In genomic region chr5:135010320-135010709, GRCm38 (mm10) we compare ENCODE assay signal across 10 mouse cellular contexts. TPM values are rescaled to one million over a fixed set of nuclear protein-coding genes. Genes with fewer than 3 reads are reported as not detected.
DNase-seq lines count a peak whose midpoint lies in the region; ATAC-seq and TF ChIP-seq lines count a peak whose summit lies in the region.
"Had no signal": no experiment of that assay in that cellular context is flagged by ENCODE, and none has a peak within 500 bp of the region (broad histone marks: within the 10 kb centered on the region; RNA-seq: fewer than 3 reads in every experiment).

No protein-coding gene starts in this region.

- no peak for TF ChIP-seq EP300 in liver, embryonic 14.5 days (IDR thresholded peaks at IDR 0.05; ENCODE audit: low read depth)

- no peak overlapping the region for H3K27ac ChIP-seq in forebrain, embryonic 14.5 days (ENCODE audit: low read depth, low read length)
- H3K27ac ChIP-seq in liver, embryonic 14.5 days = peak overlapping the region; percentile 86

- H3K36me3 ChIP-seq in forebrain, embryonic 14.5 days (ENCODE audit: control insufficient read depth, insufficient read depth, low read length) = no peaks in the 10 kb centered on the region
- no peaks in the 10 kb centered on the region for H3K36me3 ChIP-seq in liver, embryonic 14.5 days (replicated peaks; ENCODE audit: control insufficient read depth, insufficient read depth, low read depth)

- peak overlapping the region; percentile 65 for H3K9ac ChIP-seq in forebrain, embryonic 14.5 days (ENCODE audit: low read length)
- peak overlapping the region; percentile 71 for H3K9ac ChIP-seq in liver, embryonic 14.5 days (replicated peaks)

- no peak for TF ChIP-seq CTCF in liver, embryonic 14.5 days (IDR thresholded peaks at IDR 0.05; ENCODE audit: low read depth)

- H3K9me3 ChIP-seq in forebrain, embryonic 14.5 days (replicated peaks; ENCODE audit: control insufficient read depth, low read length) = no peaks in the 10 kb centered on the region
- H3K9me3 ChIP-seq in liver, embryonic 14.5 days (ENCODE audit: control insufficient read depth, low read length) = no peaks in the 10 kb centered on the region

- peak; percentile 94 for DNase-seq in heart, adult 11 months
- DNase-seq in heart, postnatal 10 days = no peak
- DNase-seq in CD4-positive helper T cell, adult 2 months (ENCODE audit: low read depth, low spot score) = peak; percentile 33
- DNase-seq in forebrain, embryonic 14.5 days (ENCODE audit: low spot score) = no peak
- no peak for DNase-seq in liver, embryonic 14.5 days (ENCODE audit: low read depth in 3 of 3, low spot score in 3 of 3)
- DNase-seq in adrenal gland, adult 8-10 months = no peak
- no peak for DNase-seq in frontal cortex, postnatal 14 days (ENCODE audit: low spot score in 2 of 2)

- intact Hi-C loops in heart, postnatal 10 days (cut with DNase I) = loop anchor here (5.0 to 10.0 kb wide), 2 partner anchors 182 to 274 kb away; no protein-coding TSS in a partner anchor

- peak overlapping the region; percentile 84 for H3K4me2 ChIP-seq in forebrain, embryonic 14.5 days (ENCODE audit: low read length)
- H3K4me2 ChIP-seq in liver, embryonic 14.5 days (ENCODE audit: low read depth) = peak overlapping the region; percentile 96

- H3K4me3 ChIP-seq in forebrain, embryonic 14.5 days (ENCODE audit: low read depth, low read length) = peak overlapping the region; percentile 56
- peak overlapping the region; percentile 65 to 72 for H3K4me3 ChIP-seq in liver, embryonic 14.5 days (ENCODE audit: insufficient read depth in 1 of 2, low read depth in 2 of 2, low read length in 2 of 2)

- WGBS in forebrain, embryonic 14.5 days = 68% methylated on average over 7 of the region's 7 CpGs
- WGBS in liver, embryonic 14.5 days (ENCODE audit: insufficient replicate concordance) = 45% methylated on average over 7 of the region's 7 CpGs

- peaks cover 7% of the 10 kb centered on the region; the same call in 1 of the 2 replicates for H3K4me1 ChIP-seq in forebrain, embryonic 14.5 days (ENCODE audit: control insufficient read depth, insufficient read depth, low read length)
- peaks cover 8 to 16% of the 10 kb centered on the region in 2 experiments for H3K4me1 ChIP-seq in liver, embryonic 14.5 days (replicated peaks; ENCODE audit: control insufficient read depth in 2 of 2, insufficient read depth in 2 of 2, low read length in 1 of 2)

- H3K27me3 ChIP-seq in forebrain, embryonic 14.5 days (replicated peaks; ENCODE audit: control insufficient read depth, insufficient read depth, low read length) = no peaks in the 10 kb centered on the region
- H3K27me3 ChIP-seq in liver, embryonic 14.5 days (ENCODE audit: control insufficient read depth, insufficient read depth, low read length) = no peaks in the 10 kb centered on the region
- H3K27me3 ChIP-seq: Patski had no signal

- ATAC-seq in forebrain, embryonic 14.5 days = no peak
- ATAC-seq in liver, embryonic 14.5 days (ENCODE audit: insufficient read depth) = no peak
- no peak for ATAC-seq in monocyte, adult 5-6 weeks (replicated peaks; ENCODE audit: insufficient number of reproducible peaks, low FRiP score, low TSS enrichment, poor library complexity, severe bottlenecking)

RNA-seq across cellular contexts. Expression of gene Abhd11, which starts 1.4 kb away (rescaled TPM):
- 10 to 100 TPM; 58.2 to 64.1 TPM for total RNA-seq in heart, postnatal 10 days (2021)
- 66.9 and 70.7 TPM in 2 replicates for polyA plus RNA-seq in forebrain, embryonic 14.5 days (2014; fragmentation: Nextera tagmentation; extraction: Ambion mirVana)
- 27.0 and 27.9 TPM in 2 replicates for polyA plus RNA-seq in liver, embryonic 14.5 days (2012; rRNA removed)
- polyA plus RNA-seq in liver, embryonic 14.5 days (2014; fragmentation: Nextera tagmentation; extraction: Ambion mirVana) = 23.1 and 25.1 TPM in 2 replicates
- total RNA-seq in adrenal gland, adult 8-10 months (2022) = 10 to 100 TPM; 52.4 to 65.4 (median 55.9) TPM
- 13.0 to 27.0 TPM (median 24.1 TPM) in 3 replicates for total RNA-seq in monocyte, adult 5-6 weeks (2017)

RNA-seq across cellular contexts. Expression of gene Stx1a, which starts 13.0 kb away (rescaled TPM):
- total RNA-seq in heart, postnatal 10 days (2021) = 1 to 10 TPM; 3.3 to 3.9 TPM
- 57.0 and 78.5 TPM in 2 replicates for polyA plus RNA-seq in forebrain, embryonic 14.5 days (2014; fragmentation: Nextera tagmentation; extraction: Ambion mirVana)
- polyA plus RNA-seq in liver, embryonic 14.5 days (2012; rRNA removed) = 2.0 and 2.3 TPM in 2 replicates
- 0.72 and 0.73 TPM in 2 replicates for polyA plus RNA-seq in liver, embryonic 14.5 days (2014; fragmentation: Nextera tagmentation; extraction: Ambion mirVana)
- total RNA-seq in adrenal gland, adult 8-10 months (2022) = 10 to 100 TPM in 3 of 4 experiments, 1 to 10 TPM in 1; 4.9 to 15.9 (median 12.1) TPM
- total RNA-seq in monocyte, adult 5-6 weeks (2017) = 0.29 to 0.76 TPM in 2 of 3 replicates, not detected in the other
- total RNA-seq: hematopoietic stem cell, adult 5-6 weeks had no signal

RNA-seq across cellular contexts. Expression of gene Cldn3, which starts 24.3 kb away (rescaled TPM):
- under 1 TPM; 0.27 to 0.41 TPM for total RNA-seq in heart, postnatal 10 days (2021)
- polyA plus RNA-seq in forebrain, embryonic 14.5 days (2014; fragmentation: Nextera tagmentation; extraction: Ambion mirVana) = 5.9 and 9.0 TPM in 2 replicates
- 0.47 and 0.73 TPM in 2 replicates for polyA plus RNA-seq in liver, embryonic 14.5 days (2012; rRNA removed)
- polyA plus RNA-seq in liver, embryonic 14.5 days (2014; fragmentation: Nextera tagmentation; extraction: Ambion mirVana) = 0.43 and 0.47 TPM in 2 replicates
- 1 to 10 TPM in 3 of 4 experiments, not detected in 1; 1.1 to 1.5 (median 1.4) TPM for total RNA-seq in adrenal gland, adult 8-10 months (2022)
- not detected in 3 replicates for total RNA-seq in monocyte, adult 5-6 weeks (2017)
- total RNA-seq: hematopoietic stem cell, adult 5-6 weeks had no signal
- polyA plus RNA-seq: Patski had no signal

RNA-seq across cellular contexts. Expression of gene Dnajc30, which starts 53.7 kb away (rescaled TPM):
- 10 to 100 TPM; 24.9 to 27.0 TPM for total RNA-seq in heart, postnatal 10 days (2021)
- polyA plus RNA-seq in forebrain, embryonic 14.5 days (2014; fragmentation: Nextera tagmentation; extraction: Ambion mirVana) = 36.3 and 38.8 TPM in 2 replicates
- polyA plus RNA-seq in liver, embryonic 14.5 days (2012; rRNA removed) = 9.5 and 12.1 TPM in 2 replicates
- polyA plus RNA-seq in liver, embryonic 14.5 days (2014; fragmentation: Nextera tagmentation; extraction: Ambion mirVana) = 13.3 and 14.2 TPM in 2 replicates
- 10 to 100 TPM; 35.8 to 42.0 (median 38.7) TPM for total RNA-seq in adrenal gland, adult 8-10 months (2022)
- 3.8 to 6.5 TPM (median 5.5 TPM) in 3 replicates for total RNA-seq in monocyte, adult 5-6 weeks (2017)

RNA-seq across cellular contexts. Expression of gene Bud23, which starts 54.4 kb away (rescaled TPM):
- total RNA-seq in heart, postnatal 10 days (2021) = 10 to 100 TPM; 23.7 to 27.6 TPM
- 89.1 and 92.7 TPM in 2 replicates for polyA plus RNA-seq in forebrain, embryonic 14.5 days (2014; fragmentation: Nextera tagmentation; extraction: Ambion mirVana)
- 36.7 and 43.3 TPM in 2 replicates for polyA plus RNA-seq in liver, embryonic 14.5 days (2012; rRNA removed)
- 46.0 and 50.1 TPM in 2 replicates for polyA plus RNA-seq in liver, embryonic 14.5 days (2014; fragmentation: Nextera tagmentation; extraction: Ambion mirVana)
- total RNA-seq in adrenal gland, adult 8-10 months (2022) = 10 to 100 TPM; 54.5 to 56.7 (median 55.8) TPM
- total RNA-seq in monocyte, adult 5-6 weeks (2017) = 50.6 to 85.3 TPM (median 72.7 TPM) in 3 replicates

Comparison
In these comparisons a context has a peak if more than half of its experiments do, and no peak if none do; other contexts are left out.
1. DNase-seq: peak in heart, adult 11 months (single experiment) and CD4-positive helper T cell, adult 2 months (single experiment); none in heart, postnatal 10 days (0 of 2), forebrain, embryonic 14.5 days (single experiment), liver, embryonic 14.5 days (0 of 3), adrenal gland, adult 8-10 months (single experiment) and frontal cortex, postnatal 14 days (0 of 2).